Mouse (Mus musculus): Measurements from ENCODE around the gene Gm21972. TPM values are rescaled to one million over a fixed set of nuclear protein-coding genes. Genes with fewer than 3 reads are reported as not detected.

Gene Gm21972
- not detected in 2 replicates for polyA plus RNA-seq (2015; fragmentation: Nextera tagmentation; extraction: Ambion mirVana)

GRCm38 (mm10) chr1:86133337-86133736 is at the start of gene Gm21972:
Gm21972 (plus strand) TSS chr1:86133637.

GRCm38 (mm10) chr1:86111779-86112178 is 21.7 kb upstream of the Gm21972 start, which contains the start of gene Htr2b:
Htr2b (minus strand) TSS chr1:86111970.

GRCm38 (mm10) chr1:86154133-86154823 is 20.8 kb downstream of the Gm21972 start, which contains the start of gene Armc9:
Armc9 (plus strand) TSS chr1:86154780.

Other genes starting within 250 kb of the Gm21972 start
- 63.4 and 90.7 TPM in 2 replicates for gene Itm2c, start 239.4 kb upstream of the Gm21972 start, polyA plus RNA-seq (2015; fragmentation: Nextera tagmentation; extraction: Ambion mirVana)
- gene 4933407L21Rik, start 205.2 kb upstream of the Gm21972 start, polyA plus RNA-seq (2015; fragmentation: Nextera tagmentation; extraction: Ambion mirVana), result not detected in 2 replicates
- gene Gpr55, start 172.6 kb upstream of the Gm21972 start, polyA plus RNA-seq (2015; fragmentation: Nextera tagmentation; extraction: Ambion mirVana), result 0.07 and 0.08 TPM in 2 replicates
- not detected in 2 replicates for gene Spata3, start 116.8 kb upstream of the Gm21972 start, polyA plus RNA-seq (2015; fragmentation: Nextera tagmentation; extraction: Ambion mirVana)
- gene 2810459M11Rik, start 87.8 kb upstream of the Gm21972 start, polyA plus RNA-seq (2015; fragmentation: Nextera tagmentation; extraction: Ambion mirVana), result 0.07 TPM in 1 of 2 replicates, not detected in the other
- gene Psmd1, start 69.2 kb upstream of the Gm21972 start, polyA plus RNA-seq (2015; fragmentation: Nextera tagmentation; extraction: Ambion mirVana), result 88.7 and 93.5 TPM in 2 replicates
- gene Htr2b, start 21.7 kb upstream of the Gm21972 start, polyA plus RNA-seq (2015; fragmentation: Nextera tagmentation; extraction: Ambion mirVana), result 0.27 and 0.30 TPM in 2 replicates
- 14.0 and 16.5 TPM in 2 replicates for gene Armc9, start 21.1 kb downstream of the Gm21972 start, polyA plus RNA-seq (2015; fragmentation: Nextera tagmentation; extraction: Ambion mirVana)
- 2.1 and 2.2 TPM in 2 replicates for gene B3gnt7, start 169.2 kb downstream of the Gm21972 start, polyA plus RNA-seq (2015; fragmentation: Nextera tagmentation; extraction: Ambion mirVana)
- 380 and 415 TPM in 2 replicates for gene Ncl, start 225.8 kb downstream of the Gm21972 start, polyA plus RNA-seq (2015; fragmentation: Nextera tagmentation; extraction: Ambion mirVana)

Data from spleen, postnatal 0 days (tissue).